ENCODE assay signal across 23 mouse cellular contexts in genomic region chr19:44800327-44800726, GRCm38 (mm10). TPM values are rescaled to one million over a fixed set of nuclear protein-coding genes. Genes with fewer than 3 reads are reported as not detected.
DNase-seq lines count a peak whose midpoint lies in the region; ATAC-seq lines count a peak whose summit lies in the region.
"Had no signal": no experiment of that assay in that cellular context is flagged by ENCODE, and none has a peak within 500 bp of the region (broad histone marks: within the 10 kb centered on the region; RNA-seq: fewer than 3 reads in every experiment).

No protein-coding gene starts in this region.

- no peaks in the 10 kb centered on the region for H3K9me3 ChIP-seq in heart, embryonic 11.5 days (replicated peaks; ENCODE audit: control insufficient read depth, low read length)
- no peaks in the 10 kb centered on the region for H3K9me3 ChIP-seq in limb, embryonic 10.5 days (replicated peaks)
- H3K9me3 ChIP-seq: embryonic facial prominence, embryonic 15.5 days; hindbrain, embryonic 12.5 days; limb, embryonic 15.5 days; midbrain, embryonic 13.5 days; stomach, embryonic 15.5 days had no signal

- H3K4me1 ChIP-seq in heart, embryonic 11.5 days (ENCODE audit: control insufficient read depth, insufficient read depth, low read length) = peaks cover 10% of the 10 kb centered on the region; the same call in 1 of the 2 replicates
- H3K4me1 ChIP-seq in limb, embryonic 10.5 days = peaks cover 51% of the 10 kb centered on the region
- H3K4me1 ChIP-seq: embryonic facial prominence, embryonic 15.5 days; limb, embryonic 15.5 days; stomach, embryonic 15.5 days had no signal

- no peak for ATAC-seq in heart, embryonic 11.5 days (replicated peaks; ENCODE audit: insufficient number of reproducible peaks, low FRiP score, low TSS enrichment)
- ATAC-seq in cerebellum, adult (ENCODE audit: insufficient number of reproducible peaks, low FRiP score, low TSS enrichment) = no peak
- ATAC-seq: lung, postnatal 0 days; midbrain, embryonic 13.5 days had no signal

- H3K9ac ChIP-seq in heart, embryonic 11.5 days (ENCODE audit: low read depth, low read length) = peak overlapping the region; percentile 16; the same call in 1 of the 2 replicates
- H3K9ac ChIP-seq: embryonic facial prominence, embryonic 15.5 days; hindbrain, embryonic 12.5 days; limb, embryonic 15.5 days; midbrain, embryonic 13.5 days; stomach, embryonic 15.5 days had no signal

- peaks cover 15% of the 10 kb centered on the region; the same call in 1 of the 2 replicates for H3K27me3 ChIP-seq in heart, embryonic 11.5 days (ENCODE audit: control insufficient read depth, insufficient read depth, low read length)
- H3K27me3 ChIP-seq in limb, embryonic 10.5 days (ENCODE audit: low read depth, poor library complexity, severe bottlenecking) = peaks cover 61% of the 10 kb centered on the region
- H3K27me3 ChIP-seq: stomach, embryonic 15.5 days had no signal

- DNase-seq in heart, adult 11 months = no peak
- DNase-seq in embryo, embryonic 10.5 days (ENCODE audit: low spot score) = peak; percentile 60
- DNase-seq in kidney, adult 9 months = peak; percentile 68
- DNase-seq in kidney, postnatal 25 days = peak; percentile 47 to 81
- no peak for DNase-seq in urinary bladder, adult 2 months (ENCODE audit: low spot score)
- no peak for DNase-seq in limb, embryonic 10.5 days (ENCODE audit: low spot score)
- DNase-seq: adrenal gland, adult 2 months; cerebellum, adult 8-10 months; heart, adult 2 months; layer of hippocampus, postnatal 36 days; thymus, adult 2 months had no signal

- no peak overlapping the region for H3K4me3 ChIP-seq in heart, embryonic 11.5 days (ENCODE audit: low read depth, low read length)
- H3K4me3 ChIP-seq in limb, embryonic 10.5 days = no peak overlapping the region
- H3K4me3 ChIP-seq: embryonic facial prominence, embryonic 15.5 days; heart, adult 2 months; hindbrain, embryonic 12.5 days; layer of hippocampus, adult 2 months; limb, embryonic 15.5 days; midbrain, embryonic 13.5 days; stomach, embryonic 15.5 days had no signal

- H3K27ac ChIP-seq in heart, embryonic 11.5 days (ENCODE audit: low read depth, low read length) = no peak overlapping the region
- no peak overlapping the region for H3K27ac ChIP-seq in limb, embryonic 10.5 days
- H3K27ac ChIP-seq: embryonic facial prominence, embryonic 15.5 days; heart, adult 2 months; hindbrain, embryonic 12.5 days; layer of hippocampus, adult 2 months; limb, embryonic 15.5 days; midbrain, embryonic 13.5 days; stomach, embryonic 15.5 days had no signal

- H3K4me2 ChIP-seq in heart, embryonic 11.5 days = no peak overlapping the region
- H3K4me2 ChIP-seq: embryonic facial prominence, embryonic 15.5 days; hindbrain, embryonic 12.5 days; limb, embryonic 15.5 days; midbrain, embryonic 13.5 days; stomach, embryonic 15.5 days had no signal

- 42% methylated on average over 6 of the region's 6 CpGs for WGBS in heart, embryonic 11.5 days (ENCODE audit: insufficient replicate concordance)
- 36% methylated on average over 6 of the region's 6 CpGs for WGBS in limb, embryonic 10.5 days

- H3K36me3 ChIP-seq in heart, embryonic 11.5 days (ENCODE audit: control insufficient read depth, insufficient read depth, low read length) = no peaks in the 10 kb centered on the region
- no peaks in the 10 kb centered on the region for H3K36me3 ChIP-seq in limb, embryonic 10.5 days
- H3K36me3 ChIP-seq: embryonic facial prominence, embryonic 15.5 days; hindbrain, embryonic 12.5 days; limb, embryonic 15.5 days; midbrain, embryonic 13.5 days; stomach, embryonic 15.5 days had no signal

RNA-seq across cellular contexts. Expression of gene Pax2, which starts 44.5 kb away (rescaled TPM):
- polyA plus RNA-seq in heart, embryonic 11.5 days (2014; fragmentation: Nextera tagmentation; extraction: Ambion mirVana) = not detected in 2 replicates
- 0.03 TPM in 1 of 2 replicates, not detected in the other for polyA plus RNA-seq in urinary bladder, adult 2 months (2012; rRNA removed)
- 0.05 and 0.20 TPM in 2 replicates for polyA plus RNA-seq in limb, embryonic 10.5 days (2016; fragmentation: Nextera tagmentation; extraction: Ambion mirVana)
- polyA plus RNA-seq: adrenal gland, adult 2 months; heart, adult 2 months; heart, embryonic 16.5 days; intestine, embryonic 14.5 days; limb, embryonic 15.5 days; liver, embryonic 16.5 days; lung, postnatal 0 days; stomach, embryonic 15.5 days had no signal

Comparison
In these comparisons a context has a peak if more than half of its experiments do, and no peak if none do; other contexts are left out.
1. DNase-seq: peak in embryo, embryonic 10.5 days (single experiment), kidney, adult 9 months (single experiment) and kidney, postnatal 25 days (2 of 2); none in heart, adult 11 months (single experiment), urinary bladder, adult 2 months (single experiment) and limb, embryonic 10.5 days (single experiment).